Mouse (Mus musculus): ENCODE results near the gene Tjp3. TPM values are rescaled to one million over a fixed set of nuclear protein-coding genes. Genes with fewer than 3 reads are reported as not detected.
A peak's percentile ranks its signal among the peaks of the same experiment; 100 is the strongest.

Tjp3 gene
- total RNA-seq (2021): 1 to 10 TPM; 1.8 to 3.1 TPM
- long read RNA-seq, experiment 1, partial matches to known transcripts: 0 of 1 reads
- long read RNA-seq, experiment 1, other reads (novel, unspliced or antisense): 0 of 1 reads
- long read RNA-seq, experiment 2, partial matches to known transcripts: 0 of 2 reads
- long read RNA-seq, experiment 2, other reads (novel, unspliced or antisense): 2 of 2 reads

- no peak for DNase-seq (ENCODE audit: low spot score in 2 of 2)
These were observed at the start of gene Tjp3 for GRCm38 (mm10) chr10:81291511-81292104. Gene Tjp3 (minus strand): TSS chr10:81291581.

- no peak for DNase-seq (ENCODE audit: low spot score in 2 of 2)
These were observed 49.4 kb upstream of the Tjp3 start for GRCm38 (mm10) chr10:81340551-81341332.

- no peak for DNase-seq (ENCODE audit: low spot score in 2 of 2)
These were observed 45.2 kb upstream of the Tjp3 start for GRCm38 (mm10) chr10:81336558-81336957.

- DNase-seq (ENCODE audit: low spot score in 2 of 2): no peak
These were observed 44.3 kb upstream of the Tjp3 start for GRCm38 (mm10) chr10:81335393-81336340.

GRCm38 (mm10) chr10:81334324-81334723 lies 42.9 kb upstream of the Tjp3 start:
- DNase-seq (ENCODE audit: low spot score in 2 of 2): no peak

- no peak for DNase-seq (ENCODE audit: low spot score in 2 of 2)
These were observed 40.9 kb upstream of the Tjp3 start for GRCm38 (mm10) chr10:81332277-81332676.

- no peak for DNase-seq (ENCODE audit: low spot score in 2 of 2)
These were observed 38.6 kb upstream of the Tjp3 start for GRCm38 (mm10) chr10:81330007-81330406.

GRCm38 (mm10) chr10:81329194-81329975 lies 38.0 kb upstream of the Tjp3 start:
- DNase-seq (ENCODE audit: low spot score in 2 of 2): no peak

- peak in 1 of 2 experiments; percentile 74 for DNase-seq (ENCODE audit: low spot score in 2 of 2)
These were observed 37.0 kb upstream of the Tjp3 start, which contains the start of gene Tbxa2r for GRCm38 (mm10) chr10:81328386-81328785. Gene Tbxa2r (plus strand): TSS chr10:81328731.

- peak in 1 of 2 experiments; percentile 41 for DNase-seq (ENCODE audit: low spot score in 2 of 2)
These were observed 36.6 kb upstream of the Tjp3 start for GRCm38 (mm10) chr10:81327959-81328358.

GRCm38 (mm10) chr10:81326858-81327257 lies 35.5 kb upstream of the Tjp3 start:
- DNase-seq (ENCODE audit: low spot score in 2 of 2): no peak

GRCm38 (mm10) chr10:81325781-81326180 lies 34.4 kb upstream of the Tjp3 start:
- no peak for DNase-seq (ENCODE audit: low spot score in 2 of 2)

GRCm38 (mm10) chr10:81325176-81325575 lies 33.8 kb upstream of the Tjp3 start:
- DNase-seq (ENCODE audit: low spot score in 2 of 2): no peak

- no peak for DNase-seq (ENCODE audit: low spot score in 2 of 2)
These were observed 32.6 kb upstream of the Tjp3 start for GRCm38 (mm10) chr10:81323791-81324530.

GRCm38 (mm10) chr10:81323141-81323775 lies 31.9 kb upstream of the Tjp3 start:
- DNase-seq (ENCODE audit: low spot score in 2 of 2): no peak

- DNase-seq (ENCODE audit: low spot score in 2 of 2): no peak
These were observed 31.1 kb upstream of the Tjp3 start for GRCm38 (mm10) chr10:81322444-81322843.

GRCm38 (mm10) chr10:81321436-81321835 lies 30.1 kb upstream of the Tjp3 start:
- no peak for DNase-seq (ENCODE audit: low spot score in 2 of 2)

GRCm38 (mm10) chr10:81320550-81321347 lies 29.4 kb upstream of the Tjp3 start, which contains the start of gene Cactin:
Gene Cactin (plus strand): TSS chr10:81321103.
- DNase-seq (ENCODE audit: low spot score in 2 of 2): peak; percentile 93 to 95
